Mouse (Mus musculus) spleen, adult 2 months (tissue): ENCODE data around the gene Elmo1.

Experiments used
- CTCF ChIP-seq: fragments of 200-500 bp; IDR thresholded peaks from 2 replicates; pipeline ENCODE4 v1.5.1; 2011; ENCODE audit warnings: mild to moderate bottlenecking, inconsistent platforms; ENCODE audit not compliant: insufficient read depth, insufficient read length, insufficient replicate concordance; ENCODE audit errors: extremely low read depth
- POLR2A ChIP-seq: fragments of 200-500 bp; IDR thresholded peaks from 2 replicates; pipeline ENCODE4 v1.6.1; 2011; ENCODE audit warnings: low read depth, low read length, inconsistent platforms

DNA sequence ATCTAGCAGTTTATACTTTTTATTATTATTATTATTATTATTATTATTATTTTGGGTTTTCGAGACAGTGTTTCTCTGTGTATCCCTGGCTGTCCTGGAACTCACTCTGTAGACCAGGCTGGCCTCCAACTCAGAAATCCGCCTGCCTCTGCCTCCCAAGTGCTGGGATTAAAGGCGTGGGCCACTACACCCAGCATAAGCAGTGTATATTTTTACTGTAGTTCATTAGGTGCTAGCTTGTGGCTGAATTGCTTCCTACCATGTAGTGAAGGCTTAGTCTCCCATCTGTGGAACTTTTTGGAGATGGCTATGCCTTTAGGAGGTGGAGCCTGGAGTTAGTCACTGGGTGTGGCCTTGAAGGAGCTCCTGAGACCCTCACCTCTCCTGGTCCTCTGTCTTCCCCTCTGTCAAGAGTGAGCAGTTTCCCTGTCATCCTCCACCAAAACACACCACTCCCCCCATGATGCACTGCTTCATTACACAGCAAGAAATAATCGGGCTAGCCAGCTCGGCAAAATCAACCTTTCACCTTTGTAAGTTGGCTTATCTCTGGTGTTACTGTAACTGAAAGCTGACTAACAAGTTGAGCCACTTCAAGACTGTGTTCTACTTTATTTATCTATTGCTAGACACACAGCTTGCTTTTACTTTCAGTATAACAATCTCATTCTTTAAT lies 41.1 kb downstream of the Elmo1 start:
- TF ChIP-seq POLR2A (no peak), CTCF (no peak)
